Mouse (Mus musculus): ENCODE data around the gene Hnrnpl.

DNA sequence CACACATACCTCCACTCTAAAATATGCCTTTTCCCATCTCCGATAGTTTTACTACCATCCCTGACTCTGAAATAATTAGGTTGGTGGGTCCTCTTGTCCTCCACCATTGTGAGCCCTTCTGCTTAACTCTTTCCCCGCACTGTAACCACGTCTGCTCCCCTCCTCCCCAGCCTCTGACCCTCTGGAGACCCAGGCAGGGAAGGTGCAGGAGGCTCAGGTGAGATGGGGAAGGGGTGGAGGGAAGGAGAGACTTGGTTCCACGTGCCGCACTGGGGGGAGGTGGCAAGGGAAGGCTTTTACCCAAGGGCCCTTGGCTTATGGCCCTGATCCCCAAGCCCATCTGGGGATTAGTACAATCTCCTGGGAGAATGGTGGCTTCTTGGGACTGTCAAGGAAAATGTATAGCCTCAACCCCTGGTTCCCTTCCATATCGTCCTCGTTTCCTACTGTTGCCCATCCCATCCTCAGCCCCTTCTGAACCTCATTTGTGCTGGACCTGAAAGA, 40.8 kb upstream of the Hnrnpl start, which contains the start of gene Nfkbib:
- no peak for TF ChIP-seq POLR2A (IDR thresholded peaks at IDR 0.05; ENCODE audit: borderline replicate concordance, control insufficient read depth, low read depth, low read length)
- TF ChIP-seq CTCF (IDR thresholded peaks at IDR 0.05; ENCODE audit: control insufficient read depth, insufficient read depth, low read length) = no peak
